Mouse (Mus musculus) midbrain, embryonic 13.5 days (tissue): ENCODE results near the gene Tekt3. TPM values are rescaled to one million over a fixed set of nuclear protein-coding genes. Genes with fewer than 3 reads are reported as not detected.

ENCODE experiments used
- ATAC-seq: fragments of 200-750 bp; cut with Nextera tagmentation; 2 replicates; pipeline ENCODE4 v1.8.0; 2017; ENCODE audit warnings: mild to moderate bottlenecking, moderate TSS enrichment, moderate library complexity
- H3K27ac ChIP-seq: fragments of 300-500 bp; sonication (generic); 2 replicates; pipeline ENCODE4 v1.5.1; 2015; ENCODE audit warnings: inconsistent platforms, mild to moderate bottlenecking, moderate library complexity
- H3K27me3 ChIP-seq: fragments of 300-500 bp; sonication (generic); 2 replicates; pipeline ENCODE4 v1.6.1; 2015; ENCODE audit warnings: mild to moderate bottlenecking, inconsistent platforms
- H3K36me3 ChIP-seq: fragments of 300-500 bp; sonication (generic); 2 replicates; pipeline ENCODE4 v1.6.1; 2015; ENCODE audit warnings: mild to moderate bottlenecking, inconsistent platforms
- H3K4me1 ChIP-seq: fragments of 300-500 bp; sonication (generic); replicated peaks from 2 replicates; pipeline ENCODE4 v1.6.1; 2015; ENCODE audit warnings: inconsistent platforms
- H3K4me2 ChIP-seq: fragments of 300-500 bp; sonication (generic); replicated peaks from 2 replicates; pipeline ENCODE4 v1.6.1; 2015; ENCODE audit warnings: moderate library complexity, mild to moderate bottlenecking, inconsistent platforms
- H3K4me3 ChIP-seq: fragments of 300-500 bp; sonication (generic); replicated peaks from 2 replicates; pipeline ENCODE4 v1.5.1; 2015; ENCODE audit warnings: mild to moderate bottlenecking, inconsistent platforms
- H3K9ac ChIP-seq: fragments of 300-500 bp; sonication (generic); replicated peaks from 2 replicates; pipeline ENCODE4 v1.6.1; 2015; ENCODE audit warnings: mild to moderate bottlenecking, inconsistent platforms
- H3K9me3 ChIP-seq: fragments of 300-500 bp; sonication (generic); 2 replicates; pipeline ENCODE4 v1.6.1; 2016; ENCODE audit warnings: mild to moderate bottlenecking, inconsistent platforms
- WGBS: fragments of 180-500 bp; shearing (Covaris S2); methylation state at CpG from one replicate; pipeline ENCODE4 v1.1.7; 2015; 5-methylcytosine and 5-hydroxymethylcytosine counted together
- polyA plus RNA-seq: library from polyadenylated mRNA; unstranded; fragments of >200 nt; fragmentation: Nextera tagmentation; extraction: Ambion mirVana; gene quantifications from 2 replicates; pipeline ENCODE4 v1.2.1, GENCODE M21; 2015

The Tekt3 gene
- polyA plus RNA-seq, 1 experiment from 2014 or later = not detected

GRCm38 (mm10) chr11:63129840-63130239 is 68.4 kb downstream of the Tekt3 start:
- Histone ChIP-seq H3K9ac (no peak overlapping the region), H3K4me2 (no peak overlapping the region), H3K4me1 (peaks cover 29% of the 10 kb centered on the region), H3K4me3 (no peak overlapping the region), H3K36me3 (no peaks in the 10 kb centered on the region), H3K27ac (no peak overlapping the region), H3K9me3 (no peaks in the 10 kb centered on the region), H3K27me3 (peaks cover 72% of the 10 kb centered on the region)
- no peak for ATAC-seq
- 61% methylated on average over 12 of the region's 12 CpGs for WGBS

DNA sequence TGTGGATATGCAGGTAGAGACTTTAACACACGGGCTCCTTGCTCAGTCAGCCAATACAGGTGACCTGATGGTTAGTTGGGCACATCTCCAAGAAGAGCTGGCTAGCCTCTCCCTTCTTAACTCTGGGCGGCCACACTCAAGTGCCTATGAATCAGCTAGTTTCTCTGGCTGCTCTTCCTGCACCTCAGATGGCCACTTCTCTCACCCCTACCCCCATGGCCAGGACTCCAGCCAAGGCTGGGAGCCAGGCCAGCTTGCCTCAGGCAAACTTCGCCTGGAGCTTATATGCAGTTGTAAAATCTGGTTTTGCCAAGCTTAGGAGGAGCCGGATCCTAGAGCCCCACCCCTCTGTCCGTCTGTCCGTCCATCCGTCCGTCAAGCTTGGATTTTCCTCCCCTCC is 69.0 kb downstream of the Tekt3 start:
- peaks cover 79% of the 10 kb centered on the region for H3K27me3 ChIP-seq
- no peak overlapping the region for H3K9ac ChIP-seq
- no peak for ATAC-seq

GRCm38 (mm10) chr11:63131001-63131692 is 69.7 kb downstream of the Tekt3 start:
- ATAC-seq = no peak
- Histone ChIP-seq H3K4me3 (peak overlapping the region; percentile 53), H3K27ac (no peak overlapping the region), H3K36me3 (no peaks in the 10 kb centered on the region), H3K9me3 (no peaks in the 10 kb centered on the region), H3K9ac (no peak overlapping the region), H3K4me1 (peaks cover 29% of the 10 kb centered on the region), H3K4me2 (peak overlapping the region; percentile 91), H3K27me3 (peaks cover 79% of the 10 kb centered on the region)
- WGBS = 3% methylated on average over 33 of the region's 33 CpGs

More for the DNA sequence above, 69.0 kb downstream of the Tekt3 start:
- peak overlapping the region; percentile 91; the same call in 1 of the 2 replicates for H3K4me2 ChIP-seq
- no peaks in the 10 kb centered on the region for H3K36me3 ChIP-seq
- WGBS = 56% methylated on average over 8 of the region's 8 CpGs
- H3K27ac ChIP-seq = no peak overlapping the region
- H3K4me3 ChIP-seq = no peak overlapping the region; the same call in 1 of the 2 replicates
- peaks cover 29% of the 10 kb centered on the region for H3K4me1 ChIP-seq
- H3K9me3 ChIP-seq = no peaks in the 10 kb centered on the region

DNA sequence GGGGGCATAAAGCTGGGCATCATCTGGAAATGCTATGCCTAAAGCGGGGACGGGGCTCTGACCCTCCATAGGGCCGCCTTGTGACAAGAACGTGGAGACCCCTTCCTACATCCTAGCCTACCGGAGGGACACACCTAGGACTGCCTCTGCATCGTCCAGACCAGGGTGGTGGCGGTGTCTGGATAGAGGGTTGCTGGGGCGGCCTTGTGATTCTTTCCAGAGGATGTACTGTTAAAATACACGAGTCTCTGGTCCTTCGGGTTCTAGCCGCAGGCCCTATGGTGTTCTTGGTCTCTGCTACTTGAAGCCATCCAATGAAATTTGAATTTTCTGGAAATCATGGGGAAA is 70.2 kb downstream of the Tekt3 start:
- H3K27ac ChIP-seq = no peak overlapping the region
- no peak overlapping the region for H3K9ac ChIP-seq
- H3K27me3 ChIP-seq = peaks cover 79% of the 10 kb centered on the region

GRCm38 (mm10) chr11:63132151-63132500 is 70.7 kb downstream of the Tekt3 start:
- peak overlapping the region; percentile 91 for H3K4me2 ChIP-seq
- H3K4me3 ChIP-seq = peak overlapping the region; percentile 53
- no peaks in the 10 kb centered on the region for H3K9me3 ChIP-seq
- peaks cover 33% of the 10 kb centered on the region for H3K4me1 ChIP-seq
- no peak overlapping the region for H3K27ac ChIP-seq
- peaks cover 79% of the 10 kb centered on the region for H3K27me3 ChIP-seq
- ATAC-seq = no peak
- H3K9ac ChIP-seq = peak overlapping the region; percentile 69
- WGBS = under 1% methylated on average over 11 of the region's 11 CpGs
- H3K36me3 ChIP-seq = no peaks in the 10 kb centered on the region

More for the DNA sequence above, 70.2 kb downstream of the Tekt3 start:
- Histone ChIP-seq H3K9me3 (no peaks in the 10 kb centered on the region), H3K4me2 (peak overlapping the region; percentile 91), H3K4me1 (peaks cover 29% of the 10 kb centered on the region), H3K36me3 (no peaks in the 10 kb centered on the region), H3K4me3 (peak overlapping the region; percentile 53)
- 8% methylated on average over 11 of the region's 11 CpGs for WGBS
- ATAC-seq = no peak

DNA sequence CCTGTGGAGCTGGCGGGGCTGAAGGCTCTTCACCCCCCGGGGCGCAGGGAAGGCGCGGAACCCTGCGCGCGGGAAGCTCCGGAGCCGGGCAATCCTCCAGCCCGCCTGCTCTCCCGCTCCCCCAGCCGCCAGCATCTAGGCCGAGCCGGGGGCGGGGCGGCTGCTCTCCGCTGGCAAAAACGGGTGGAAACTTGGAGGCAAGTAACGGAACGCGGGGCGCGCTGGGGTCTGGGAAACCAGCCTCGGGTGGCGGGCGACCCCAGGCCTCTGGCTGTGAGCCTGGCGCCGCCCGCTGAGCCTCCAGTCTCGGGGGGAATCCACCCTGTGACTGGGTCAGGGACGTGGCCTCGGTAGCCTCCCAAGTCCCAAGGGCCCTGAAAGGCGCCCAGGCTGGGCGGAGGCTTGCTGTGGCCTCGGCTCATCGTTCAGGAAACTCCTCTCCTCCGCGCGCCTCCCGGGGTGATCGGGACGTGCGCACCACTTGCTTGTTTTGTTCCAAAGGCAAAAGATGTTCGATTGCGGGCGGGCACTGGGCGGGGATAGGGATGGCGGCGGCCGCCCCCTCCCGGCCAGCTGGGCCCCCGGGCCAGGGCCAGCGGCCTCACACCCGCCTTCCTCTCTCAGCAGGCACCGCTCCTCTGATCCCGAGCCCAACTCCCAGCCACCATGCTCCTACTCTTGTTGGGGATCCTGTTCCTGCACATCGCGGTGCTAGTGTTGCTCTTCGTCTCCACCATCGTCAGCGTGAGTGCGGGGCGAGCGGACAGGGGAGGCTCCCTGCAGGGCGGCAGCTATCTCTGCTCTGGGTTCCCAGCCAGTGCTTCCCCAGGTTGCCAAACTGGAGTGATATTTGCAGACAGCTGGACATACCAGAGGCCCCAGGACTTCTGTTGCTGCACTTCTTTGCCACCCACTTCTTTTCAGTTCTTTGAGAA is 71.3 kb downstream of the Tekt3 start:
- peak overlapping the region; percentile 69 for H3K9ac ChIP-seq
- ATAC-seq = peak; percentile 28; the same call in 1 of the 2 replicates
- no peaks in the 10 kb centered on the region for H3K9me3 ChIP-seq
- peaks cover 76% of the 10 kb centered on the region for H3K27me3 ChIP-seq
- H3K27ac ChIP-seq = no peak overlapping the region
- H3K4me1 ChIP-seq = peaks cover 33% of the 10 kb centered on the region
- WGBS = under 1% methylated on average over 60 of the region's 66 CpGs
- H3K4me3 ChIP-seq = peak overlapping the region; percentile 53
- H3K4me2 ChIP-seq = peak overlapping the region; percentile 91
- H3K36me3 ChIP-seq = no peaks in the 10 kb centered on the region

DNA sequence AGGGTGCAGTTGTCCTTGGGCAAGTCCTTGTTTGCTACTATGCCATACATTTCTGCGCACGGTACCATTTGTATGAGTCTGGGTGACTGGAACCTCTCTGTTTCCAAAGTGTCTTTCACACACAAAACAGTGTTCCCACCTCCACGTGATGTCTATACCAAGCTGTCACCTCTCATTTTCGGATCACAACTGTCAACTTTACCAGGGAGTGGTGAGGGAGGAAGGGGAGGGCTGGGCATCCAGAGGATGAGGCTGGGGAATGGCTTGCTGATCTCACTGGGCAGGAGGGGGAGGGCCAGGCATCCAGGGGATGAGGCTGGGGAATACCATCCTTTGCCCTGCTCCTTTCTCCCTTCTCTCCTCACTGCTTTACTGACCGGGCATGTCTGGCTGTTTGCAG is 72.6 kb downstream of the Tekt3 start:
- ATAC-seq = no peak
- Histone ChIP-seq H3K4me2 (no peak overlapping the region), H3K4me3 (no peak overlapping the region), H3K4me1 (peaks cover 33% of the 10 kb centered on the region), H3K36me3 (no peaks in the 10 kb centered on the region), H3K9me3 (no peaks in the 10 kb centered on the region), H3K27me3 (peaks cover 65% of the 10 kb centered on the region), H3K9ac (no peak overlapping the region), H3K27ac (no peak overlapping the region)
- WGBS = 76% methylated on average over 5 of the region's 5 CpGs

- H3K27me3 ChIP-seq = peaks cover 56% of the 10 kb centered on the region
Measured at GRCm38 (mm10) chr11:63134742-63135482, 73.5 kb downstream of the Tekt3 start.

GRCm38 (mm10) chr11:63135622-63136021 is 74.2 kb downstream of the Tekt3 start:
- Histone ChIP-seq H3K36me3 (no peaks in the 10 kb centered on the region), H3K27me3 (peaks cover 49% of the 10 kb centered on the region), H3K4me1 (peaks cover 31% of the 10 kb centered on the region), H3K9ac (no peak overlapping the region), H3K27ac (no peak overlapping the region), H3K9me3 (no peaks in the 10 kb centered on the region), H3K4me2 (no peak overlapping the region), H3K4me3 (no peak overlapping the region)
- WGBS = 5% methylated on average over 8 of the region's 8 CpGs
- peak; percentile 74 for ATAC-seq

More at GRCm38 (mm10) chr11:63134742-63135482, 73.5 kb downstream of the Tekt3 start:
- Histone ChIP-seq H3K4me1 (peaks cover 33% of the 10 kb centered on the region), H3K9ac (no peak overlapping the region), H3K27ac (no peak overlapping the region), H3K4me2 (no peak overlapping the region), H3K9me3 (no peaks in the 10 kb centered on the region), H3K36me3 (no peaks in the 10 kb centered on the region), H3K4me3 (no peak overlapping the region)
- WGBS = 74% methylated on average over 15 of the region's 15 CpGs
- ATAC-seq = no peak

GRCm38 (mm10) chr11:63136205-63136604 is 74.8 kb downstream of the Tekt3 start:
- Histone ChIP-seq H3K4me2 (no peak overlapping the region), H3K4me3 (no peak overlapping the region), H3K27ac (no peak overlapping the region), H3K9me3 (no peaks in the 10 kb centered on the region), H3K4me1 (peaks cover 25% of the 10 kb centered on the region), H3K36me3 (no peaks in the 10 kb centered on the region), H3K27me3 (peaks cover 43% of the 10 kb centered on the region), H3K9ac (no peak overlapping the region)
- 88% methylated on average over 6 of the region's 6 CpGs for whole genome bisulfite sequencing
- ATAC-seq = no peak

GRCm38 (mm10) chr11:63136836-63137416 is 75.5 kb downstream of the Tekt3 start:
- H3K9ac ChIP-seq = no peak overlapping the region
- no peaks in the 10 kb centered on the region for H3K36me3 ChIP-seq
- H3K4me1 ChIP-seq = peaks cover 18% of the 10 kb centered on the region
- peaks cover 36% of the 10 kb centered on the region for H3K27me3 ChIP-seq
- no peak for ATAC-seq
- no peaks in the 10 kb centered on the region for H3K9me3 ChIP-seq
- no peak overlapping the region for H3K4me3 ChIP-seq
- no peak overlapping the region for H3K27ac ChIP-seq
- WGBS = 55% methylated on average over 4 of the region's 4 CpGs
- H3K4me2 ChIP-seq = no peak overlapping the region
